Mouse (Mus musculus): ENCODE measurements around the gene Tlr9. TPM values are rescaled to one million over a fixed set of nuclear protein-coding genes. Genes with fewer than 3 reads are reported as not detected.

Tlr9 gene
- total and polyA plus RNA-seq, 3 experiments = not detected

DNA sequence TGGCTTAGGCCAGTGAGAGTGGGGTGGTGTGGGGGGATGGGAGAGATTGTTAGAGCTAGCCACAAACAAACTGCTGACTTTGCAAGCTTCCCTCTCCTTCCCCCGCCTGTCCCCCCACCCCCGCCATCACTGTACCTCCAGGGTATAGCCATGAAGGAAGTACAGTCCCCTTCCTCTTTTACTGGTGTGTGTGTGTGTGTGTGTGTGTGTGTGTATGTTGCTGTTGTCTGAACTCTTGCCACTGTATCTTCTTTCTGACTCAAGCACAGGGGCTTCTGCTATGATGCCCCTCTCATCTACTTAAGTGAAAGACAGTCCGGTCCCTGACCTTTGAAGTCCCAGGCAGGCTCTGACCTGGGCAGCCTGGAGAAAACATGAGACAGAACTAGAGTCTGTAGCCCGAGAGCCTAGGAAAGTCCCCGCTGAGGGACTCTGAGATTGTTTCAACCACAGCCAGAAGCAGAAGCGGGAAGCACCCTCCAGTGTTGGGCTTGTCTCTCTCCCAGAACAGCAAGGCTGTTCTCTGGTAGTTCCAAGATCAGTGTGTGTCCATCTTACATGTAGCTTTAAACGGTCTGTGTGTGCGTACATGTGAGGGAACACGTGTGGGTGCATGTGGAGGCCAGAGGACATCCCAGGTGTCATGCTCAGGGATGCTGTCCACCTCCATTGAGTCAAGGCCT, 7.8 kb downstream of the Tlr9 start:
- peak; percentile 54 for DNase-seq (ENCODE audit: low read depth, low spot score)
- no peak overlapping the region for H3K4me3 ChIP-seq (ENCODE audit: control insufficient read depth in 1 of 2, insufficient read depth in 1 of 2, low read depth in 2 of 2, low read length in 2 of 2)
- peak; percentile 66; the same call in 1 of the 2 replicates for TF ChIP-seq MAFK (IDR thresholded peaks at IDR 0.05; ENCODE audit: borderline replicate concordance, low read depth, low read length)
- 0 out of 2 replicates have a peak, but pooled peaks have one; percentile 23 for TF ChIP-seq ETS1 (IDR thresholded peaks at IDR 0.05; ENCODE audit: low read depth, low read length)
- TF ChIP-seq NELFE (IDR thresholded peaks at IDR 0.05; ENCODE audit: low read depth, low read length) = no peak
- peak; percentile 16; the same call in 1 of the 2 replicates for TF ChIP-seq MAZ (IDR thresholded peaks at IDR 0.05; ENCODE audit: low read depth, low read length)
- H3K9ac ChIP-seq (ENCODE audit: control insufficient read depth, low read depth, low read length, poor library complexity, severe bottlenecking) = no peak overlapping the region
- no peaks in the 10 kb centered on the region for H3K9me3 ChIP-seq (replicated peaks; ENCODE audit: insufficient read depth, low read length)
- no peaks in the 10 kb centered on the region; a peak in 1 of 4 replicates for H3K36me3 ChIP-seq (ENCODE audit: control insufficient read depth in 1 of 2, insufficient read depth in 2 of 2, low read length in 2 of 2)
- no peaks in the 10 kb centered on the region for H3K27me3 ChIP-seq (ENCODE audit: control insufficient read depth in 1 of 2, insufficient read depth in 2 of 2, low read length in 2 of 2)
- H3K4me1 ChIP-seq (ENCODE audit: control insufficient read depth in 1 of 2, insufficient read depth in 2 of 2, low read length in 2 of 2) = peaks cover 0 to 7% of the 10 kb centered on the region in 2 experiments; a peak in 1 of 4 replicates
- H3K79me2 ChIP-seq (ENCODE audit: control insufficient read depth, insufficient read depth, low read length, poor library complexity) = no peaks in the 10 kb centered on the region
- no peak overlapping the region for H3K27ac ChIP-seq (ENCODE audit: control insufficient read depth, low read depth, low read length)

DNA sequence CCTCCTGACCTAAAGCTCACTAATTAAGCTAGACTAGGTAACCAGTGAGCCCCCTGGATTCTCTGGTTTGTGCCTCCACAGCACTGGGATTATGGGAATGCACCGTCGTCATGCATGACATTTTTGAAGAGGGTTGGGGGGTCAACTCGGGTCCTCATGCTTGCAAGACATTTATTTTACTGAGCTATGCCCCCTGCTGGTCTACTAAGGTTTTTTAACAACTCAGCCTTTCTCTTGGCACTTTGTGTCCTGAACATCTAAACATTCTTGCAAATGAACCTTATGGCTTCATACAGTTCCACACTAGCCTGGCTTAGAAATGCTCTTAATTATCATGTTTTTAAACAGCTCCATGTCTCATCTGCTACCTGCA, 8.3 kb downstream of the Tlr9 start:
- DNase-seq (ENCODE audit: low read depth, low spot score) = peak; percentile 42
- Histone ChIP-seq H3K36me3 (ENCODE audit: control insufficient read depth in 1 of 2, insufficient read depth in 2 of 2, low read length in 2 of 2) (no peaks in the 10 kb centered on the region; a peak in 1 of 4 replicates), H3K27ac (ENCODE audit: control insufficient read depth, low read depth, low read length) (no peak overlapping the region), H3K9me3 (replicated peaks; ENCODE audit: insufficient read depth, low read length) (no peaks in the 10 kb centered on the region), H3K9ac (ENCODE audit: control insufficient read depth, low read depth, low read length, poor library complexity, severe bottlenecking) (no peak overlapping the region), H3K4me1 (ENCODE audit: control insufficient read depth in 1 of 2, insufficient read depth in 2 of 2, low read length in 2 of 2) (peaks cover 0 to 7% of the 10 kb centered on the region in 2 experiments; a peak in 1 of 4 replicates), H3K27me3 (ENCODE audit: control insufficient read depth in 1 of 2, insufficient read depth in 2 of 2, low read length in 2 of 2) (no peaks in the 10 kb centered on the region), H3K79me2 (ENCODE audit: control insufficient read depth, insufficient read depth, low read length, poor library complexity) (no peaks in the 10 kb centered on the region), H3K4me3 (ENCODE audit: control insufficient read depth in 1 of 2, insufficient read depth in 1 of 2, low read depth in 2 of 2, low read length in 2 of 2) (no peak overlapping the region)
- no peak for TF ChIP-seq HCFC1 (IDR thresholded peaks at IDR 0.05; ENCODE audit: low read depth, low read length)
- peak in 2 of 3 experiments; percentile 40 to 44; a peak in 4 of 6 replicates for TF ChIP-seq CTCF (IDR thresholded peaks at IDR 0.05 in 2 of 3, conservative IDR thresholded peaks at IDR 0.05 in 1 of 3; ENCODE audit: control insufficient read depth in 1 of 3, insufficient read depth in 1 of 3, low read depth in 2 of 3, low read length in 3 of 3, poor library complexity in 1 of 3, severe bottlenecking in 1 of 3)
- TF ChIP-seq GATA1 (IDR thresholded peaks at IDR 0.05; ENCODE audit: low read depth, low read length) = no peak
- no peak for TF ChIP-seq ZMIZ1 (IDR thresholded peaks at IDR 0.05; ENCODE audit: low read depth, low read length)
- TF ChIP-seq TBP (IDR thresholded peaks at IDR 0.05; ENCODE audit: low read depth, low read length) = no peak
- no peak for TF ChIP-seq UBTF (IDR thresholded peaks at IDR 0.05; ENCODE audit: borderline replicate concordance, insufficient read depth, low read depth, low read length)
- TF ChIP-seq POLR2AphosphoS2 (IDR thresholded peaks at IDR 0.05; ENCODE audit: low read length) = no peak
- no peak for TF ChIP-seq TAL1 (IDR thresholded peaks at IDR 0.05; ENCODE audit: low read length)
- no peak for TF ChIP-seq GABPA (IDR thresholded peaks at IDR 0.05; ENCODE audit: low read depth, low read length)
- no peak for TF ChIP-seq MAZ (IDR thresholded peaks at IDR 0.05; ENCODE audit: low read depth, low read length)
- TF ChIP-seq ELF1 (IDR thresholded peaks at IDR 0.05; ENCODE audit: low read depth, low read length) = no peak
- no peak for TF ChIP-seq USF1 (IDR thresholded peaks at IDR 0.05; ENCODE audit: low read depth, low read length)
- no peak for TF ChIP-seq SMC3 (IDR thresholded peaks at IDR 0.05; ENCODE audit: low read depth, low read length)
- no peak for TF ChIP-seq MXI1 (IDR thresholded peaks at IDR 0.05; ENCODE audit: low read depth, low read length)
- TF ChIP-seq RAD21 (IDR thresholded peaks at IDR 0.05; ENCODE audit: low read depth, low read length) = peak; percentile 10; the same call in 1 of the 2 replicates
- no peak for TF ChIP-seq MYC (IDR thresholded peaks at IDR 0.05; ENCODE audit: low read depth, low read length)
- TF ChIP-seq EP300 (IDR thresholded peaks at IDR 0.05; ENCODE audit: low read depth in 1 of 2, low read length in 2 of 2) = no peak

Data from MEL (cell line).